In genomic region chr17:47135391-47135790, GRCm38 (mm10) we compare ENCODE assay signal across 19 mouse cellular contexts.
DNase-seq lines count a peak whose midpoint lies in the region; ATAC-seq lines count a peak whose summit lies in the region.
"Had no signal": no experiment of that assay in that cellular context is flagged by ENCODE, and none has a peak within 500 bp of the region (broad histone marks: within the 10 kb centered on the region; RNA-seq: fewer than 3 reads in every experiment).

No protein-coding gene starts in this region.

- H3K36me3 ChIP-seq in kidney, embryonic 16.5 days (ENCODE audit: insufficient read depth, low read length): no peaks in the 10 kb centered on the region
- H3K36me3 ChIP-seq: embryonic facial prominence, embryonic 13.5 days; forebrain, embryonic 12.5 days; heart, embryonic 13.5 days had no signal

- H3K27ac ChIP-seq in kidney, embryonic 16.5 days (ENCODE audit: low read length): no peak overlapping the region
- H3K27ac ChIP-seq: embryonic facial prominence, embryonic 13.5 days; forebrain, embryonic 12.5 days; heart, embryonic 13.5 days had no signal

- peaks cover 13% of the 10 kb centered on the region; the same call in 1 of the 2 replicates for H3K4me1 ChIP-seq in kidney, embryonic 16.5 days (ENCODE audit: insufficient read depth, low read length)

- peak; percentile 28 for DNase-seq in kidney, adult 18-20 months
- DNase-seq in kidney, adult 9 months: peak; percentile 43
- DNase-seq in kidney, postnatal 25 days: peak; percentile 35 to 65
- DNase-seq in testis, postnatal 14 days (ENCODE audit: low spot score): peak; percentile 84
- no peak for DNase-seq in thymus, postnatal 14 days
- DNase-seq: adrenal gland, postnatal 14 days; cerebellum, adult 18-20 months; cerebellum, adult 9-11 months; cerebellum, postnatal 36 days; gastrocnemius, postnatal 14 days had no signal

- no peak overlapping the region for H3K4me2 ChIP-seq in kidney, embryonic 16.5 days (replicated peaks; ENCODE audit: low read depth, low read length)
- H3K4me2 ChIP-seq: embryonic facial prominence, embryonic 13.5 days; forebrain, embryonic 12.5 days; heart, embryonic 13.5 days had no signal

- no peak overlapping the region for H3K4me3 ChIP-seq in kidney, embryonic 16.5 days (ENCODE audit: low read length)
- H3K4me3 ChIP-seq: embryonic facial prominence, embryonic 13.5 days; forebrain, embryonic 12.5 days; heart, embryonic 13.5 days had no signal

- H3K9me3 ChIP-seq in kidney, embryonic 16.5 days (ENCODE audit: low read length): peaks cover 4% of the 10 kb centered on the region; the same call in 1 of the 2 replicates
- H3K9me3 ChIP-seq: embryonic facial prominence, embryonic 13.5 days; forebrain, embryonic 12.5 days; heart, embryonic 13.5 days had no signal

- 71% methylated on average over 5 of the region's 5 CpGs for WGBS in kidney, embryonic 16.5 days

- H3K9ac ChIP-seq in kidney, embryonic 16.5 days (replicated peaks; ENCODE audit: low read length): no peak overlapping the region
- H3K9ac ChIP-seq: embryonic facial prominence, embryonic 13.5 days; forebrain, embryonic 12.5 days; heart, embryonic 13.5 days had no signal

- no peaks in the 10 kb centered on the region for H3K27me3 ChIP-seq in kidney, embryonic 16.5 days (ENCODE audit: insufficient read depth, low read length)
- H3K27me3 ChIP-seq: CH12.LX; embryonic facial prominence, embryonic 13.5 days; heart, embryonic 13.5 days; Patski had no signal

- ATAC-seq in kidney, embryonic 16.5 days (ENCODE audit: low FRiP score, low TSS enrichment): no peak
- no peak for ATAC-seq in megakaryocyte progenitor cell, adult 5-6 weeks (replicated peaks; ENCODE audit: poor library complexity)
- ATAC-seq: activated CD4-positive, CD25-positive, alpha-beta regulatory T cell, adult 4 months; forebrain, embryonic 16.5 days; Patski had no signal
